Mouse (Mus musculus) neural tube, embryonic 15.5 days (tissue): ENCODE results near the gene Nptxr. TPM values are rescaled to one million over a fixed set of nuclear protein-coding genes. Genes with fewer than 3 reads are reported as not detected.
A peak's percentile ranks its signal among the peaks of the same experiment; 100 is the strongest.

Source experiments
- ATAC-seq: fragments of 200-750 bp; cut with Nextera tagmentation; 2 replicates; pipeline ENCODE4 v1.8.0; 2017; ENCODE audit warnings: mild to moderate bottlenecking, moderate TSS enrichment, moderate library complexity; ENCODE audit not compliant: low FRiP score
- H3K27ac ChIP-seq: fragments of 300-500 bp; sonication (generic); replicated peaks from 2 replicates; pipeline ENCODE4 v1.5.1; 2015; ENCODE audit warnings: mild to moderate bottlenecking, inconsistent platforms
- H3K27me3 ChIP-seq: fragments of 300-500 bp; sonication (generic); replicated peaks from 2 replicates; pipeline ENCODE4 v1.6.1; 2015; ENCODE audit warnings: inconsistent platforms
- H3K36me3 ChIP-seq: fragments of 300-500 bp; sonication (generic); 2 replicates; pipeline ENCODE4 v1.6.1; 2015; ENCODE audit warnings: inconsistent platforms
- H3K4me1 ChIP-seq: fragments of 300-500 bp; sonication (generic); 2 replicates; pipeline ENCODE4 v1.6.1; 2015; ENCODE audit warnings: inconsistent platforms
- H3K4me2 ChIP-seq: fragments of 300-500 bp; sonication (generic); 2 replicates; pipeline ENCODE4 v1.6.1; 2015; ENCODE audit warnings: inconsistent platforms, mild to moderate bottlenecking, moderate library complexity
- H3K4me3 ChIP-seq: fragments of 300-500 bp; sonication (generic); replicated peaks from 2 replicates; pipeline ENCODE4 v1.5.1; 2015; ENCODE audit warnings: mild to moderate bottlenecking, inconsistent platforms
- H3K9ac ChIP-seq: fragments of 300-500 bp; sonication (generic); replicated peaks from 2 replicates; pipeline ENCODE4 v1.6.1; 2015; ENCODE audit warnings: mild to moderate bottlenecking, inconsistent platforms
- H3K9me3 ChIP-seq: fragments of 300-500 bp; sonication (generic); replicated peaks from 2 replicates; pipeline ENCODE4 v1.6.1; 2016; ENCODE audit warnings: inconsistent platforms
- WGBS: fragments of 180-500 bp; shearing (Covaris S2); methylation state at CpG from one replicate; pipeline ENCODE4 v1.1.7; 2015; ENCODE audit warnings: mixed read lengths; 5-methylcytosine and 5-hydroxymethylcytosine counted together
- polyA plus RNA-seq: library from polyadenylated mRNA; unstranded; fragments of >200 nt; fragmentation: Nextera tagmentation; extraction: Ambion mirVana; gene quantifications from 2 replicates; pipeline ENCODE4 v1.2.1, GENCODE M21; 2015

The Nptxr gene
- polyA plus RNA-seq, 1 experiment from 2014 or later = 49.0 TPM

GRCm38 (mm10) chr15:79745883-79746282, 58.7 kb downstream of the Nptxr start:
- Histone ChIP-seq H3K27me3 (no peaks in the 10 kb centered on the region), H3K4me1 (peaks cover 14% of the 10 kb centered on the region), H3K27ac (no peak overlapping the region), H3K4me3 (no peak overlapping the region), H3K4me2 (no peak overlapping the region), H3K36me3 (no peaks in the 10 kb centered on the region), H3K9me3 (no peaks in the 10 kb centered on the region), H3K9ac (no peak overlapping the region)
- WGBS = 94% methylated on average over 5 of the region's 5 CpGs
- no peak for ATAC-seq

GRCm38 (mm10) chr15:79745312-79745711, 59.3 kb downstream of the Nptxr start:
- no peak for ATAC-seq
- H3K9ac ChIP-seq = no peak overlapping the region
- no peaks in the 10 kb centered on the region for H3K9me3 ChIP-seq
- 89% methylated on average over 10 of the region's 10 CpGs for WGBS
- H3K4me3 ChIP-seq = no peak overlapping the region
- H3K36me3 ChIP-seq = no peaks in the 10 kb centered on the region
- H3K4me2 ChIP-seq = no peak overlapping the region
- no peak overlapping the region for H3K27ac ChIP-seq
- no peaks in the 10 kb centered on the region for H3K27me3 ChIP-seq
- H3K4me1 ChIP-seq = peaks cover 20% of the 10 kb centered on the region

- Histone ChIP-seq H3K4me1 (peaks cover 26% of the 10 kb centered on the region), H3K4me3 (no peak overlapping the region), H3K9me3 (no peaks in the 10 kb centered on the region), H3K36me3 (no peaks in the 10 kb centered on the region), H3K27ac (no peak overlapping the region), H3K4me2 (no peak overlapping the region), H3K27me3 (no peaks in the 10 kb centered on the region), H3K9ac (no peak overlapping the region)
- 78% methylated on average over 8 of the region's 8 CpGs for WGBS
- no peak for ATAC-seq
Measured at GRCm38 (mm10) chr15:79744742-79745141, 59.8 kb downstream of the Nptxr start.

- no peak for ATAC-seq
- H3K27me3 ChIP-seq = no peaks in the 10 kb centered on the region
- WGBS = 89% methylated on average over 11 of the region's 11 CpGs
- H3K36me3 ChIP-seq = peaks cover 5% of the 10 kb centered on the region
- no peak overlapping the region for H3K4me3 ChIP-seq
- H3K9me3 ChIP-seq = no peaks in the 10 kb centered on the region
- H3K4me1 ChIP-seq = peaks cover 31% of the 10 kb centered on the region
- H3K9ac ChIP-seq = no peak overlapping the region
- no peak overlapping the region for H3K27ac ChIP-seq
- H3K4me2 ChIP-seq = no peak overlapping the region
Measured at GRCm38 (mm10) chr15:79744001-79744400, 60.6 kb downstream of the Nptxr start.

GRCm38 (mm10) chr15:79742706-79743023, 61.9 kb downstream of the Nptxr start:
- Histone ChIP-seq H3K27ac (peak overlapping the region; percentile 76), H3K4me3 (peak overlapping the region; percentile 96), H3K36me3 (peaks cover 18% of the 10 kb centered on the region), H3K27me3 (no peaks in the 10 kb centered on the region), H3K9me3 (no peaks in the 10 kb centered on the region), H3K4me2 (peak overlapping the region; percentile 87), H3K4me1 (peaks cover 31% of the 10 kb centered on the region), H3K9ac (peak overlapping the region; percentile 89)
- under 1% methylated on average over 23 of the region's 23 CpGs for WGBS
- no peak for ATAC-seq

GRCm38 (mm10) chr15:79741921-79742705, 62.5 kb downstream of the Nptxr start, which contains the start of gene Sun2:
TSS of gene Sun2 (minus strand) at chr15:79742536.
- Histone ChIP-seq H3K9ac (peak within 1 kb of the TSS; percentile 89), H3K4me3 (peak within 1 kb of the TSS; percentile 96), H3K27ac (peak within 1 kb of the TSS; percentile 76), H3K36me3 (peaks cover 23% of the 10 kb centered on the region), H3K27me3 (no peaks in the 10 kb centered on the region), H3K4me2 (peak within 1 kb of the TSS; percentile 87), H3K9me3 (no peaks in the 10 kb centered on the region), H3K4me1 (peaks cover 31% of the 10 kb centered on the region)
- WGBS = under 1% methylated on average over 66 of the region's 93 CpGs
- ATAC-seq = peak; percentile 93

GRCm38 (mm10) chr15:79741173-79741858, 63.2 kb downstream of the Nptxr start:
- WGBS = 27% methylated on average over 14 of the region's 14 CpGs
- Histone ChIP-seq H3K9me3 (no peaks in the 10 kb centered on the region), H3K36me3 (peaks cover 30% of the 10 kb centered on the region), H3K4me1 (peaks cover 31% of the 10 kb centered on the region), H3K4me3 (peak overlapping the region; percentile 96), H3K27ac (peak overlapping the region; percentile 76), H3K9ac (peak overlapping the region; percentile 89), H3K27me3 (no peaks in the 10 kb centered on the region), H3K4me2 (peak overlapping the region; percentile 87)
- no peak for ATAC-seq

- Histone ChIP-seq H3K4me1 (peaks cover 31% of the 10 kb centered on the region), H3K27me3 (no peaks in the 10 kb centered on the region), H3K9ac (peak overlapping the region; percentile 89; the same call in 1 of the 2 replicates), H3K9me3 (no peaks in the 10 kb centered on the region), H3K4me3 (peak overlapping the region; percentile 96), H3K4me2 (peak overlapping the region; percentile 87), H3K27ac (no peak overlapping the region), H3K36me3 (peaks cover 33% of the 10 kb centered on the region)
- WGBS = 81% methylated on average over 3 of the region's 3 CpGs
- ATAC-seq = no peak
Measured at GRCm38 (mm10) chr15:79740739-79741138, 63.8 kb downstream of the Nptxr start.

Other genes starting within 250 kb of the Nptxr start
- gene Dmc1, start 199.7 kb downstream of the Nptxr start, polyA plus RNA-seq = 1.0 and 1.8 TPM in 2 replicates
- 3.0 and 3.7 TPM in 2 replicates for gene Fam227a, start 145.8 kb downstream of the Nptxr start, polyA plus RNA-seq
- 85.0 and 94.6 TPM in 2 replicates for gene Cby1, start 145.6 kb downstream of the Nptxr start, polyA plus RNA-seq
- gene Tomm22, start 133.9 kb downstream of the Nptxr start, polyA plus RNA-seq = 231 and 246 TPM in 2 replicates
- 20.6 and 21.8 TPM in 2 replicates for gene Josd1, start 116.8 kb downstream of the Nptxr start, polyA plus RNA-seq
- gene Gtpbp1, start 113.9 kb downstream of the Nptxr start, polyA plus RNA-seq = 43.2 and 44.0 TPM in 2 replicates
- gene Sun2, start 62.2 kb downstream of the Nptxr start, polyA plus RNA-seq = 5.5 and 6.2 TPM in 2 replicates
- gene Dnal4, start 26.9 kb downstream of the Nptxr start, polyA plus RNA-seq = 58.4 and 63.7 TPM in 2 replicates
- 0.42 and 0.72 TPM in 2 replicates for gene Npcd, start 29.5 kb upstream of the Nptxr start, polyA plus RNA-seq
- 53.1 and 64.3 TPM in 2 replicates for gene Cbx6, start 29.9 kb upstream of the Nptxr start, polyA plus RNA-seq
- 4.8 and 44.4 TPM in 2 replicates for gene Apobec3, start 86.9 kb upstream of the Nptxr start, polyA plus RNA-seq
- 4.1 and 4.6 TPM in 2 replicates for gene Cbx7, start 166.4 kb upstream of the Nptxr start, polyA plus RNA-seq
- 6.5 and 7.0 TPM in 2 replicates for gene Pdgfb, start 210.2 kb upstream of the Nptxr start, polyA plus RNA-seq